ENCODE assay signal across 19 mouse cellular contexts in genomic region chr10:122763596-122763995, GRCm38 (mm10).
A peak's percentile ranks its signal among the peaks of the same experiment; 100 is the strongest.
DNase-seq lines count a peak whose midpoint lies in the region; ATAC-seq and TF ChIP-seq lines count a peak whose summit lies in the region.
"Had no signal": no experiment of that assay in that cellular context is flagged by ENCODE, and none has a peak within 500 bp of the region (broad histone marks: within the 10 kb centered on the region; RNA-seq: fewer than 3 reads in every experiment).

No protein-coding gene starts in this region.

- H3K27ac ChIP-seq in forebrain, embryonic 11.5 days (ENCODE audit: low read depth, low read length) = no peak overlapping the region
- H3K27ac ChIP-seq in forebrain, embryonic 12.5 days = no peak overlapping the region
- no peak overlapping the region for H3K27ac ChIP-seq in kidney, adult 2 months (ENCODE audit: insufficient read depth, low read depth, low read length)
- H3K27ac ChIP-seq: embryonic facial prominence, embryonic 13.5 days; heart, embryonic 13.5 days; liver, embryonic 14.5 days had no signal

- TF ChIP-seq POLR2A in kidney, adult 2 months (IDR thresholded peaks at IDR 0.05; ENCODE audit: low read depth, low read length) = no peak

- H3K36me3 ChIP-seq in forebrain, embryonic 11.5 days (ENCODE audit: control insufficient read depth, insufficient read depth, low read length) = no peaks in the 10 kb centered on the region
- H3K36me3 ChIP-seq in forebrain, embryonic 12.5 days (replicated peaks) = no peaks in the 10 kb centered on the region
- no peaks in the 10 kb centered on the region for H3K36me3 ChIP-seq in kidney, adult 2 months (ENCODE audit: control insufficient read depth, insufficient read depth, low read length)
- H3K36me3 ChIP-seq: embryonic facial prominence, embryonic 13.5 days; heart, embryonic 13.5 days had no signal

- H3K9ac ChIP-seq in forebrain, embryonic 11.5 days (ENCODE audit: low read length) = no peak overlapping the region
- H3K9ac ChIP-seq in forebrain, embryonic 12.5 days = no peak overlapping the region
- H3K9ac ChIP-seq: embryonic facial prominence, embryonic 13.5 days; heart, embryonic 13.5 days; liver, embryonic 14.5 days had no signal

- no peak for TF ChIP-seq CTCF in kidney, adult 2 months (conservative IDR thresholded peaks at IDR 0.05; ENCODE audit: insufficient read depth, insufficient read length, low read depth, low read length)

- H3K4me3 ChIP-seq in forebrain, embryonic 11.5 days (ENCODE audit: low read depth, low read length) = no peak overlapping the region
- H3K4me3 ChIP-seq in forebrain, embryonic 12.5 days (replicated peaks) = no peak overlapping the region
- H3K4me3 ChIP-seq in kidney, adult 2 months (ENCODE audit: insufficient read depth, low read depth, low read length) = no peak overlapping the region
- H3K4me3 ChIP-seq: embryonic facial prominence, embryonic 13.5 days; heart, embryonic 13.5 days had no signal

- H3K27me3 ChIP-seq in forebrain, embryonic 11.5 days (ENCODE audit: control insufficient read depth, insufficient read depth, low read length) = no peaks in the 10 kb centered on the region
- H3K27me3 ChIP-seq in forebrain, embryonic 12.5 days = 0 out of 2 replicates have a peak, but pooled peaks cover 3% of the 10 kb centered on the region
- no peaks in the 10 kb centered on the region for H3K27me3 ChIP-seq in kidney, adult 2 months (replicated peaks; ENCODE audit: control insufficient read depth, insufficient read depth, low read length)
- H3K27me3 ChIP-seq: embryonic facial prominence, embryonic 13.5 days; heart, embryonic 13.5 days had no signal

- no peak overlapping the region for H3K4me2 ChIP-seq in forebrain, embryonic 11.5 days (ENCODE audit: low read depth, low read length, severe bottlenecking)
- H3K4me2 ChIP-seq in forebrain, embryonic 12.5 days = no peak overlapping the region
- H3K4me2 ChIP-seq: embryonic facial prominence, embryonic 13.5 days; heart, embryonic 13.5 days; midbrain, embryonic 11.5 days had no signal

- no peaks in the 10 kb centered on the region for H3K9me3 ChIP-seq in forebrain, embryonic 11.5 days (ENCODE audit: control insufficient read depth, low read length)
- H3K9me3 ChIP-seq in forebrain, embryonic 12.5 days = no peaks in the 10 kb centered on the region
- H3K9me3 ChIP-seq: embryonic facial prominence, embryonic 13.5 days; heart, embryonic 13.5 days had no signal

- peak; percentile 48 for DNase-seq in forebrain, embryonic 11.5 days (ENCODE audit: low spot score)
- DNase-seq in NIH3T3 (ENCODE audit: low read depth) (peak; percentile 25), liver (no peak)
- DNase-seq in kidney, adult 2 months = peak; percentile 76
- DNase-seq in kidney, postnatal 14 days = peak; percentile 75
- DNase-seq in cerebellum, adult 9-10 months = no peak
- DNase-seq in right cerebral cortex, postnatal 25 days = no peak
- DNase-seq: adrenal gland, adult 8-10 months; cerebellum, adult 2 months; gastrocnemius, postnatal 25 days; heart, postnatal 36 days; lung, postnatal 10 days; right cerebral cortex, postnatal 4 days; thymus, adult 18-20 months had no signal

- H3K4me1 ChIP-seq in forebrain, embryonic 11.5 days (replicated peaks; ENCODE audit: control insufficient read depth, insufficient read depth, low read length) = no peaks in the 10 kb centered on the region
- peaks cover 3% of the 10 kb centered on the region; the same call in 1 of the 2 replicates for H3K4me1 ChIP-seq in forebrain, embryonic 12.5 days
- peaks cover 32% of the 10 kb centered on the region for H3K4me1 ChIP-seq in kidney, adult 2 months (ENCODE audit: control insufficient read depth, insufficient read depth, low read length)

- no peak for ATAC-seq in forebrain, embryonic 11.5 days (replicated peaks; ENCODE audit: low FRiP score)
- ATAC-seq in forebrain, embryonic 12.5 days (ENCODE audit: low FRiP score) = no peak

- WGBS in forebrain, embryonic 11.5 days = 93% methylated on average over 1 of the region's 1 CpGs
- 89% methylated on average over 1 of the region's 1 CpGs for WGBS in forebrain, embryonic 12.5 days
- 27% methylated on average over 1 of the region's 1 CpGs for WGBS in kidney, adult 2 months

Comparison
In these comparisons a context has a peak if more than half of its experiments do, and no peak if none do; other contexts are left out.
1. DNase-seq: peak in forebrain, embryonic 11.5 days (single experiment), NIH3T3 (single experiment), kidney, adult 2 months (single experiment) and kidney, postnatal 14 days (single experiment); none in cerebellum, adult 9-10 months (single experiment), liver (single experiment) and right cerebral cortex, postnatal 25 days (single experiment).